Mouse (Mus musculus): ENCODE measurements at regions not wholly inside any gene's neighbourhood (a gene's known extent, or its start where the extent isn't known, plus 50 kb on each side); places are given as distances from the start of the nearest gene placed in this dataset.
A peak's percentile ranks its signal among the peaks of the same experiment; 100 is the strongest.

- no peak for DNase-seq (ENCODE audit: low spot score in 2 of 2)
Measured at GRCm38 (mm10) chr11:44216346-44216745, 183.5 kb upstream of the Il12b start.

GRCm38 (mm10) chr11:44219971-44220370, 179.9 kb upstream of the Il12b start:
- no peak for DNase-seq (ENCODE audit: low spot score in 2 of 2)

GRCm38 (mm10) chr11:44229996-44230395, 169.9 kb upstream of the Il12b start:
- peak; percentile 47 to 49 for DNase-seq (ENCODE audit: low spot score in 2 of 2)

GRCm38 (mm10) chr11:44235456-44235855, 164.4 kb upstream of the Il12b start:
- DNase-seq (ENCODE audit: low spot score in 2 of 2): no peak

GRCm38 (mm10) chr11:44238051-44238450, 161.8 kb upstream of the Il12b start:
- DNase-seq (ENCODE audit: low spot score in 2 of 2): no peak

GRCm38 (mm10) chr11:44238598-44238997, 161.3 kb upstream of the Il12b start:
- no peak for DNase-seq (ENCODE audit: low spot score in 2 of 2)

GRCm38 (mm10) chr11:44243184-44243583, 156.7 kb upstream of the Il12b start:
- DNase-seq (ENCODE audit: low spot score in 2 of 2): no peak

- peak in 1 of 2 experiments; percentile 18 for DNase-seq (ENCODE audit: low spot score in 2 of 2)
Measured at GRCm38 (mm10) chr11:44251821-44252220, 148.0 kb upstream of the Il12b start.

GRCm38 (mm10) chr11:44260376-44261111, 139.3 kb upstream of the Il12b start:
- no peak for DNase-seq (ENCODE audit: low spot score in 2 of 2)

GRCm38 (mm10) chr11:44261657-44262056, 138.2 kb upstream of the Il12b start:
- DNase-seq (ENCODE audit: low spot score in 2 of 2): peak in 1 of 2 experiments; percentile 7

GRCm38 (mm10) chr11:44262571-44262970, 137.3 kb upstream of the Il12b start:
- peak; percentile 6 to 37 for DNase-seq (ENCODE audit: low spot score in 2 of 2)

- no peak for DNase-seq (ENCODE audit: low spot score in 2 of 2)
Measured at GRCm38 (mm10) chr11:44272268-44272667, 127.6 kb upstream of the Il12b start.

- DNase-seq (ENCODE audit: low spot score in 2 of 2): no peak
Measured at GRCm38 (mm10) chr11:44278521-44279208, 121.2 kb upstream of the Il12b start.

- no peak for DNase-seq (ENCODE audit: low spot score in 2 of 2)
Measured at GRCm38 (mm10) chr11:44285961-44286360, 113.9 kb upstream of the Il12b start.

GRCm38 (mm10) chr11:44288825-44289224, 111.0 kb upstream of the Il12b start:
- DNase-seq (ENCODE audit: low spot score in 2 of 2): no peak

GRCm38 (mm10) chr11:44303786-44304185, 96.1 kb upstream of the Il12b start:
- no peak for DNase-seq (ENCODE audit: low spot score in 2 of 2)

- DNase-seq (ENCODE audit: low spot score in 2 of 2): no peak
Measured at GRCm38 (mm10) chr11:44316061-44316460, 83.8 kb upstream of the Il12b start.

GRCm38 (mm10) chr11:44319136-44319535, 80.7 kb upstream of the Il12b start:
- no peak for DNase-seq (ENCODE audit: low spot score in 2 of 2)

GRCm38 (mm10) chr11:44323314-44323713, 76.5 kb upstream of the Il12b start:
- peak; percentile 61 to 80 for DNase-seq (ENCODE audit: low spot score in 2 of 2)

GRCm38 (mm10) chr11:44325066-44325465, 74.8 kb upstream of the Il12b start:
- no peak for DNase-seq (ENCODE audit: low spot score in 2 of 2)

GRCm38 (mm10) chr11:44325525-44325924, 74.3 kb upstream of the Il12b start:
- no peak for DNase-seq (ENCODE audit: low spot score in 2 of 2)

GRCm38 (mm10) chr11:44329503-44329902, 70.4 kb upstream of the Il12b start:
- DNase-seq (ENCODE audit: low spot score in 2 of 2): no peak

GRCm38 (mm10) chr11:44330438-44330837, 69.4 kb upstream of the Il12b start:
- no peak for DNase-seq (ENCODE audit: low spot score in 2 of 2)

Data from frontal cortex, postnatal 36 days (tissue).